Mouse (Mus musculus) kidney, embryonic 16.5 days (tissue): Measurements from ENCODE around the gene Slc35g2. TPM values are rescaled to one million over a fixed set of nuclear protein-coding genes. Genes with fewer than 3 reads are reported as not detected.

ENCODE experiments used
- polyA plus RNA-seq: library from polyadenylated mRNA; unstranded; fragments of >200 nt; fragmentation: Nextera tagmentation; extraction: Ambion mirVana; gene quantifications from 2 replicates; pipeline ENCODE4 v1.2.1, GENCODE M21; 2015

Gene Slc35g2
- polyA plus RNA-seq, 1 experiment from 2014 or later: 6.0 TPM

Other genes starting within 250 kb of the Slc35g2 start
- gene Il20rb, start 84.3 kb downstream of the Slc35g2 start, polyA plus RNA-seq: 0.75 and 1.1 TPM in 2 replicates
- 79.2 and 81.6 TPM in 2 replicates for gene Nck1, start 25.0 kb downstream of the Slc35g2 start, polyA plus RNA-seq
- gene Stag1, start 26.7 kb upstream of the Slc35g2 start, polyA plus RNA-seq: 32.1 and 43.4 TPM in 2 replicates